Mouse (Mus musculus) hindbrain, embryonic 14.5 days (tissue): ENCODE measurements around the gene 2810004N23Rik. TPM values are rescaled to one million over a fixed set of nuclear protein-coding genes. Genes with fewer than 3 reads are reported as not detected.

Experiments
- polyA plus RNA-seq: library from polyadenylated mRNA; unstranded; fragments of >200 nt; fragmentation: Nextera tagmentation; extraction: Ambion mirVana; gene quantifications from 2 replicates; pipeline ENCODE4 v1.2.1, GENCODE M21; 2014

2810004N23Rik gene
- polyA plus RNA-seq, 1 experiment from 2014 or later = 18.4 TPM

Other genes with a start within 250 kb of the 2810004N23Rik start
- 26.6 and 27.3 TPM in 2 replicates for gene 2310022B05Rik, start 199.8 kb downstream of the 2810004N23Rik start, polyA plus RNA-seq
- gene Ttc13, start 141.1 kb downstream of the 2810004N23Rik start, polyA plus RNA-seq = 71.1 and 74.3 TPM in 2 replicates
- gene Arv1, start 141.0 kb downstream of the 2810004N23Rik start, polyA plus RNA-seq = 32.0 and 32.7 TPM in 2 replicates
- 1.0 and 1.2 TPM in 2 replicates for gene Fam89a, start 111.3 kb downstream of the 2810004N23Rik start, polyA plus RNA-seq
- gene Trim67, start 70.0 kb downstream of the 2810004N23Rik start, polyA plus RNA-seq = 35.8 and 39.4 TPM in 2 replicates
- 72.3 and 80.2 TPM in 2 replicates for gene Gnpat, start 87 bp downstream of the 2810004N23Rik start, polyA plus RNA-seq
- gene Exoc8, start 34.6 kb upstream of the 2810004N23Rik start, polyA plus RNA-seq = 14.7 and 14.8 TPM in 2 replicates
- gene Sprtn, start 34.8 kb upstream of the 2810004N23Rik start, polyA plus RNA-seq = 8.2 and 9.3 TPM in 2 replicates
- 21.1 and 22.9 TPM in 2 replicates for gene Egln1, start 86.2 kb upstream of the 2810004N23Rik start, polyA plus RNA-seq
- 218 and 247 TPM in 2 replicates for gene Tsnax, start 149.9 kb upstream of the 2810004N23Rik start, polyA plus RNA-seq
- gene Disc1, start 191.1 kb upstream of the 2810004N23Rik start, polyA plus RNA-seq = 1.1 and 1.8 TPM in 2 replicates